8 mouse cellular contexts compared by ENCODE assay signal in genomic region chr17:45545278-45545961, GRCm38 (mm10). TPM values are rescaled to one million over a fixed set of nuclear protein-coding genes. Genes with fewer than 3 reads are reported as not detected.
DNase-seq lines count a peak whose midpoint lies in the region; ATAC-seq lines count a peak whose summit lies in the region.

No protein-coding gene starts in this region.

- H3K4me3 ChIP-seq in heart, embryonic 14.5 days (ENCODE audit: control insufficient read depth in 1 of 2, insufficient read depth in 1 of 2, low read depth in 1 of 2, low read length in 2 of 2), result peak overlapping the region; percentile 14 to 35
- peak overlapping the region; percentile 18 for H3K4me3 ChIP-seq in hindbrain, embryonic 12.5 days
- peak overlapping the region; percentile 15 for H3K4me3 ChIP-seq in midbrain, embryonic 14.5 days (replicated peaks; ENCODE audit: low read depth, low read length)

- H3K9ac ChIP-seq in heart, embryonic 14.5 days (ENCODE audit: low read length), result no peak overlapping the region
- H3K9ac ChIP-seq in hindbrain, embryonic 12.5 days, result 0 out of 2 replicates have a peak overlapping the region, but pooled peaks have one; percentile 38
- peak overlapping the region; percentile 23; the same call in 1 of the 2 replicates for H3K9ac ChIP-seq in midbrain, embryonic 14.5 days (replicated peaks; ENCODE audit: low read length)

- no peak overlapping the region for H3K27ac ChIP-seq in heart, embryonic 14.5 days (replicated peaks in 1 of 2; ENCODE audit: control insufficient read depth in 1 of 2, insufficient read depth in 1 of 2, low read depth in 2 of 2, low read length in 2 of 2)
- no peak overlapping the region for H3K27ac ChIP-seq in hindbrain, embryonic 12.5 days
- H3K27ac ChIP-seq in midbrain, embryonic 14.5 days (replicated peaks; ENCODE audit: low read depth, low read length), result no peak overlapping the region

- H3K9me3 ChIP-seq in heart, embryonic 14.5 days (ENCODE audit: control insufficient read depth, low read length), result no peaks in the 10 kb centered on the region
- no peaks in the 10 kb centered on the region for H3K9me3 ChIP-seq in hindbrain, embryonic 12.5 days (replicated peaks)
- no peaks in the 10 kb centered on the region for H3K9me3 ChIP-seq in midbrain, embryonic 14.5 days (ENCODE audit: control insufficient read depth, low read length)

- ATAC-seq in heart, embryonic 14.5 days (ENCODE audit: insufficient number of reproducible peaks, insufficient read depth, low FRiP score, low read depth), result no peak
- no peak for ATAC-seq in hindbrain, embryonic 12.5 days (ENCODE audit: low FRiP score)
- ATAC-seq in midbrain, embryonic 14.5 days (ENCODE audit: low FRiP score, low TSS enrichment), result no peak

- peak overlapping the region; percentile 66 for H3K4me2 ChIP-seq in heart, embryonic 14.5 days (ENCODE audit: low read length)
- H3K4me2 ChIP-seq in hindbrain, embryonic 12.5 days (replicated peaks), result peak overlapping the region; percentile 47
- H3K4me2 ChIP-seq in midbrain, embryonic 14.5 days (ENCODE audit: low read length), result peak overlapping the region; percentile 35

- WGBS in heart, embryonic 14.5 days, result 5% methylated on average over 74 of the region's 74 CpGs
- 5% methylated on average over 74 of the region's 74 CpGs for WGBS in hindbrain, embryonic 12.5 days
- whole genome bisulfite sequencing in midbrain, embryonic 14.5 days, result 11% methylated on average over 74 of the region's 74 CpGs

- no peaks in the 10 kb centered on the region for H3K36me3 ChIP-seq in heart, embryonic 14.5 days (ENCODE audit: control insufficient read depth, insufficient read depth, low read length)
- H3K36me3 ChIP-seq in hindbrain, embryonic 12.5 days, result peaks cover 20% of the 10 kb centered on the region
- peaks cover 35% of the 10 kb centered on the region for H3K36me3 ChIP-seq in midbrain, embryonic 14.5 days (ENCODE audit: control insufficient read depth, insufficient read depth, low read length)

- peaks cover 93% of the 10 kb centered on the region for H3K27me3 ChIP-seq in heart, embryonic 14.5 days (ENCODE audit: control insufficient read depth, insufficient read depth, low read length)
- H3K27me3 ChIP-seq in hindbrain, embryonic 12.5 days, result peaks cover 73% of the 10 kb centered on the region
- H3K27me3 ChIP-seq in midbrain, embryonic 14.5 days (ENCODE audit: control insufficient read depth, insufficient read depth, low read length), result peaks cover 31% of the 10 kb centered on the region

- peaks cover 0 to 27% of the 10 kb centered on the region in 2 experiments; a peak in 3 of 4 replicates for H3K4me1 ChIP-seq in heart, embryonic 14.5 days (ENCODE audit: control insufficient read depth in 2 of 2, insufficient read depth in 2 of 2, low read length in 2 of 2)
- peaks cover 54% of the 10 kb centered on the region for H3K4me1 ChIP-seq in hindbrain, embryonic 12.5 days
- H3K4me1 ChIP-seq in midbrain, embryonic 14.5 days (ENCODE audit: control insufficient read depth, insufficient read depth, low read length), result peaks cover 39% of the 10 kb centered on the region

- DNase-seq in heart, adult 9 months (ENCODE audit: low spot score in 2 of 2), result no peak
- peak; percentile 69 for DNase-seq in cerebellum, adult 9-11 months
- DNase-seq in midbrain, embryonic 14.5 days, result peak; percentile 59
- DNase-seq in frontal cortex, postnatal 36 days (ENCODE audit: low spot score in 2 of 2), result no peak
- DNase-seq in spleen, postnatal 10 days (ENCODE audit: low spot score in 2 of 2), result no peak
- no peak for DNase-seq in ovary, postnatal 10 days (ENCODE audit: low spot score)

RNA-seq across cellular contexts. Expression of gene Tmem151b, which starts 4.1 kb away (rescaled TPM):
- 0.47 and 0.55 TPM in 2 replicates for polyA plus RNA-seq in heart, embryonic 14.5 days (2014; fragmentation: Nextera tagmentation; extraction: Ambion mirVana)
- 12.3 and 13.0 TPM in 2 replicates for polyA plus RNA-seq in hindbrain, embryonic 12.5 days (2016; fragmentation: Nextera tagmentation; extraction: Ambion mirVana)
- 20.4 and 24.1 TPM in 2 replicates for polyA plus RNA-seq in midbrain, embryonic 14.5 days (2014; fragmentation: Nextera tagmentation; extraction: Ambion mirVana)

RNA-seq across cellular contexts. Expression of gene Nfkbie, which starts 10.1 kb away (rescaled TPM):
- 2.7 and 2.9 TPM in 2 replicates for polyA plus RNA-seq in heart, embryonic 14.5 days (2014; fragmentation: Nextera tagmentation; extraction: Ambion mirVana)
- polyA plus RNA-seq in hindbrain, embryonic 12.5 days (2016; fragmentation: Nextera tagmentation; extraction: Ambion mirVana), result 7.0 and 7.7 TPM in 2 replicates
- polyA plus RNA-seq in midbrain, embryonic 14.5 days (2014; fragmentation: Nextera tagmentation; extraction: Ambion mirVana), result 4.2 and 4.9 TPM in 2 replicates

RNA-seq across cellular contexts. Expression of gene Slc35b2, which starts 18.3 kb away (rescaled TPM):
- polyA plus RNA-seq in heart, embryonic 14.5 days (2014; fragmentation: Nextera tagmentation; extraction: Ambion mirVana), result 91.3 and 92.4 TPM in 2 replicates
- polyA plus RNA-seq in hindbrain, embryonic 12.5 days (2016; fragmentation: Nextera tagmentation; extraction: Ambion mirVana), result 90.6 and 92.4 TPM in 2 replicates
- polyA plus RNA-seq in midbrain, embryonic 14.5 days (2014; fragmentation: Nextera tagmentation; extraction: Ambion mirVana), result 73.0 and 77.1 TPM in 2 replicates

RNA-seq across cellular contexts. Expression of gene Tcte1, which starts 22.2 kb away (rescaled TPM):
- polyA plus RNA-seq in heart, embryonic 14.5 days (2014; fragmentation: Nextera tagmentation; extraction: Ambion mirVana), result 0.28 and 0.39 TPM in 2 replicates
- polyA plus RNA-seq in hindbrain, embryonic 12.5 days (2016; fragmentation: Nextera tagmentation; extraction: Ambion mirVana), result 2.3 and 3.2 TPM in 2 replicates
- polyA plus RNA-seq in midbrain, embryonic 14.5 days (2014; fragmentation: Nextera tagmentation; extraction: Ambion mirVana), result 3.0 and 5.8 TPM in 2 replicates

RNA-seq across cellular contexts. Expression of gene Hsp90ab1, which starts 27.7 kb away (rescaled TPM):
- 1,215 and 1,233 TPM in 2 replicates for polyA plus RNA-seq in heart, embryonic 14.5 days (2014; fragmentation: Nextera tagmentation; extraction: Ambion mirVana)
- polyA plus RNA-seq in hindbrain, embryonic 12.5 days (2016; fragmentation: Nextera tagmentation; extraction: Ambion mirVana), result 1,350 and 1,487 TPM in 2 replicates
- 1,248 and 1,388 TPM in 2 replicates for polyA plus RNA-seq in midbrain, embryonic 14.5 days (2014; fragmentation: Nextera tagmentation; extraction: Ambion mirVana)

Comparison
In these comparisons a context has a peak if more than half of its experiments do, and no peak if none do; other contexts are left out.
1. DNase-seq: peak in cerebellum, adult 9-11 months (single experiment) and midbrain, embryonic 14.5 days (single experiment); none in heart, adult 9 months (0 of 2), frontal cortex, postnatal 36 days (0 of 2), spleen, postnatal 10 days (0 of 2) and ovary, postnatal 10 days (single experiment).
2. Peak in every context shown above with its lines, with median percentiles within 50 percentile points of each other: H3K4me2 ChIP-seq and H3K4me3 ChIP-seq.